Mouse (Mus musculus) myocyte (in vitro differentiated cells): Measurements from ENCODE around the gene Ptk6. TPM values are rescaled to one million over a fixed set of nuclear protein-coding genes. Genes with fewer than 3 reads are reported as not detected.

Experiments used
- H3K27me3 ChIP-seq: one replicate; pipeline ENCODE4 v1.6.1; 2011; ENCODE audit not compliant: control insufficient read depth, insufficient read depth, insufficient read length
- H3K36me3 ChIP-seq: one replicate; pipeline ENCODE4 v1.6.1; 2011; ENCODE audit not compliant: control insufficient read depth, insufficient read depth
- H3K4me2 ChIP-seq: one replicate; pipeline ENCODE4 v1.6.1; 2011; ENCODE audit warnings: low read depth, control low read depth
- H3K4me3 ChIP-seq: one replicate; pipeline ENCODE4 v1.5.1; 2011; ENCODE audit warnings: mild to moderate bottlenecking, control low read depth, moderate library complexity
- H3K79me2 ChIP-seq: one replicate; pipeline ENCODE4 v1.6.1; 2011; ENCODE audit not compliant: control insufficient read depth, insufficient read depth
- H3ac ChIP-seq: one replicate; pipeline ENCODE4 v1.6.1; 2011; ENCODE audit not compliant: control insufficient read depth, insufficient read length
- CEBPB ChIP-seq: IDR thresholded peaks from 2 replicates; pipeline ENCODE4 v1.6.1; 2011; ENCODE audit warnings: mild to moderate bottlenecking, moderate library complexity; ENCODE audit not compliant: poor library complexity, insufficient read depth, severe bottlenecking
- E2F4 ChIP-seq: IDR thresholded peaks from one replicate; pipeline ENCODE4 v1.6.1; 2011; ENCODE audit warnings: mild to moderate bottlenecking, control low read depth, moderate library complexity; ENCODE audit not compliant: insufficient read depth
- MAX ChIP-seq: IDR thresholded peaks from one replicate; pipeline ENCODE4 v1.6.1; 2011; ENCODE audit warnings: low read depth, mild to moderate bottlenecking, control low read depth
- MYOD1 ChIP-seq, 3 experiments: IDR thresholded peaks; one replicate each; pipeline ENCODE4 v1.6.1; 2011; ENCODE audit warnings: control low read depth in 2 of 3, low read depth in 2 of 3, mild to moderate bottlenecking in 2 of 3, moderate library complexity in 1 of 3; ENCODE audit not compliant: insufficient read length in 2 of 3, control insufficient read depth in 1 of 3
- MYOG ChIP-seq, 3 experiments: IDR thresholded peaks; one replicate each; pipeline ENCODE4 v1.6.1; 2011; ENCODE audit warnings: control low read depth in 2 of 3, low read depth in 2 of 3, mild to moderate bottlenecking in 2 of 3; ENCODE audit not compliant: insufficient read length in 2 of 3, control insufficient read depth in 1 of 3, insufficient read depth in 1 of 3
- POLR2A ChIP-seq: IDR thresholded peaks from one replicate; pipeline ENCODE4 v1.6.1; 2011; ENCODE audit warnings: low read depth, mild to moderate bottlenecking, control low read depth, moderate library complexity; ENCODE audit not compliant: insufficient read length
- POLR2AphosphoS2 ChIP-seq: IDR thresholded peaks from one replicate; pipeline ENCODE4 v1.6.1; 2011; ENCODE audit warnings: low read depth, control low read depth; ENCODE audit not compliant: insufficient read length
- REST ChIP-seq: IDR thresholded peaks from one replicate; pipeline ENCODE4 v1.6.1; 2011; ENCODE audit warnings: mild to moderate bottlenecking, control low read depth, moderate library complexity; ENCODE audit not compliant: insufficient read depth, insufficient read length
- SRF ChIP-seq: IDR thresholded peaks from one replicate; pipeline ENCODE4 v1.6.1; 2011; ENCODE audit warnings: low read depth; ENCODE audit not compliant: control insufficient read depth, insufficient read length
- TCF12 ChIP-seq: IDR thresholded peaks from one replicate; pipeline ENCODE4 v1.6.1; 2011; ENCODE audit warnings: mild to moderate bottlenecking, control low read depth; ENCODE audit not compliant: poor library complexity, insufficient read depth, severe bottlenecking
- TCF3 ChIP-seq: IDR thresholded peaks from one replicate; pipeline ENCODE4 v1.6.1; 2011; ENCODE audit warnings: low read depth, control low read depth; ENCODE audit not compliant: insufficient read length
- USF1 ChIP-seq: IDR thresholded peaks from one replicate; pipeline ENCODE4 v1.6.1; 2011; ENCODE audit warnings: low read depth, mild to moderate bottlenecking, control low read depth, moderate library complexity
- polyA plus RNA-seq: library from polyadenylated mRNA; unstranded; fragments of >200 nt; fragmentation: generic; extraction: Trizol; gene quantifications from one replicate; pipeline ENCODE4 v1.2.1, GENCODE M21; 2012; ENCODE audit warnings: missing spikeins

Gene Ptk6
- polyA plus RNA-seq, 1 experiment = 0.01 TPM

GRCm38 (mm10) chr2:181160821-181161220, 41.8 kb downstream of the Ptk6 start:
- Histone ChIP-seq H3K4me2 (no peak overlapping the region), H3K79me2 (no peaks in the 10 kb centered on the region), H3K36me3 (no peaks in the 10 kb centered on the region), H3ac (no peak overlapping the region), H3K4me3 (no peak overlapping the region), H3K27me3 (peaks cover 31% of the 10 kb centered on the region)
- TF ChIP-seq TCF12 (no peak), MYOD1 (IDR thresholded peaks at IDR 0.05; ENCODE audit: control insufficient read depth in 1 of 3, insufficient read length in 2 of 3, low read depth in 2 of 3) (no peak), USF1 (no peak), POLR2A (no peak), TCF3 (no peak), SRF (no peak), REST (no peak), MYOG (IDR thresholded peaks at IDR 0.05; ENCODE audit: control insufficient read depth in 1 of 3, insufficient read depth in 1 of 3, insufficient read length in 2 of 3, low read depth in 2 of 3) (no peak), CEBPB (no peak), E2F4 (no peak), POLR2AphosphoS2 (no peak), MAX (no peak)

GRCm38 (mm10) chr2:181159771-181160170, 42.8 kb downstream of the Ptk6 start:
- Histone ChIP-seq H3K27me3 (peaks cover 34% of the 10 kb centered on the region), H3K79me2 (no peaks in the 10 kb centered on the region), H3ac (no peak overlapping the region), H3K4me3 (no peak overlapping the region), H3K4me2 (no peak overlapping the region), H3K36me3 (no peaks in the 10 kb centered on the region)
- TF ChIP-seq POLR2A (no peak), MAX (no peak), MYOG (IDR thresholded peaks at IDR 0.05; ENCODE audit: control insufficient read depth in 1 of 3, insufficient read depth in 1 of 3, insufficient read length in 2 of 3, low read depth in 2 of 3) (no peak)

- no peak overlapping the region for H3K4me3 ChIP-seq
- no peaks in the 10 kb centered on the region for H3K36me3 ChIP-seq
- H3K4me2 ChIP-seq = no peak overlapping the region
- TF ChIP-seq CEBPB = no peak
- no peak for TF ChIP-seq TCF12
- TF ChIP-seq MAX = no peak
- TF ChIP-seq REST = no peak
- H3ac ChIP-seq = no peak overlapping the region
- H3K79me2 ChIP-seq = no peaks in the 10 kb centered on the region
- peaks cover 35% of the 10 kb centered on the region for H3K27me3 ChIP-seq
Observed at GRCm38 (mm10) chr2:181159091-181159514, 43.5 kb downstream of the Ptk6 start.

- Histone ChIP-seq H3K36me3 (no peaks in the 10 kb centered on the region), H3ac (no peak overlapping the region), H3K27me3 (peaks cover 37% of the 10 kb centered on the region), H3K4me2 (no peak overlapping the region), H3K4me3 (no peak overlapping the region), H3K79me2 (no peaks in the 10 kb centered on the region)
- TF ChIP-seq POLR2A = no peak
- no peak for TF ChIP-seq MAX
- no peak for TF ChIP-seq E2F4
- no peak for TF ChIP-seq REST
- TF ChIP-seq CEBPB = no peak
- TF ChIP-seq TCF3 = no peak
- TF ChIP-seq MYOD1 (IDR thresholded peaks at IDR 0.05; ENCODE audit: control insufficient read depth in 1 of 3, insufficient read length in 2 of 3, low read depth in 2 of 3) = no peak
- no peak for TF ChIP-seq POLR2AphosphoS2
- no peak for TF ChIP-seq SRF
- TF ChIP-seq TCF12 = no peak
- TF ChIP-seq MYOG (IDR thresholded peaks at IDR 0.05; ENCODE audit: control insufficient read depth in 1 of 3, insufficient read depth in 1 of 3, insufficient read length in 2 of 3, low read depth in 2 of 3) = no peak
- TF ChIP-seq USF1 = no peak
Observed at GRCm38 (mm10) chr2:181158471-181158870, 44.1 kb downstream of the Ptk6 start.

GRCm38 (mm10) chr2:181157716-181158302, 44.8 kb downstream of the Ptk6 start:
- Histone ChIP-seq H3K4me2 (no peak overlapping the region), H3K27me3 (peaks cover 43% of the 10 kb centered on the region), H3K4me3 (no peak overlapping the region), H3K79me2 (no peaks in the 10 kb centered on the region), H3K36me3 (no peaks in the 10 kb centered on the region), H3ac (no peak overlapping the region)
- no peak for TF ChIP-seq SRF
- no peak for TF ChIP-seq E2F4
- no peak for TF ChIP-seq MAX
- no peak for TF ChIP-seq TCF12
- no peak for TF ChIP-seq CEBPB
- no peak for TF ChIP-seq USF1
- no peak for TF ChIP-seq POLR2AphosphoS2
- no peak for TF ChIP-seq TCF3
- TF ChIP-seq REST = no peak
